Mouse (Mus musculus): ENCODE results near the gene Sult1a1. TPM values are rescaled to one million over a fixed set of nuclear protein-coding genes. Genes with fewer than 3 reads are reported as not detected.

Sult1a1 gene
- polyA plus RNA-seq, 1 experiment from 2014 or later = 0.44 TPM

DNA sequence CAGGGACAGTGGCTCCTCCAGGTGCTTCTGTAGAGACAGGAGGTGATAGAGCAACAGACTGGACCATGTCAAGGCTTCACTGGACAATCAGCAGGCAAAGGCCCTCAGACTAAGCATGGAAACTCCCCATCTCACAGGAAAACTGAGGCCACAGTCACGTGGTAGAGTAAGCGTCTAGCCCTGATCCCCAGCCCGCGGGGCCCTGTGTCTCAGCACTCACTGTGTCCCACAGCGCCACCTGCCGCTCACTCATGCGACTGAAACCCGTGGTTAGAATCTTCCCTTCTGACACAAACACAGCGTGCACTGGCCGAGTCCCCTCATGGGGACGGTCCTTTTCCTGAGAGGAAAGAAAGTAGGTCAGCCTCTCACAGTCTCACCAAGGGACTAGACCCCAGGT, 24.8 kb upstream of the Sult1a1 start:
- Histone ChIP-seq H3K36me3 (ENCODE audit: control insufficient read depth, insufficient read depth, low read length) (peaks cover 5% of the 10 kb centered on the region), H3K9me3 (ENCODE audit: control insufficient read depth, low read length) (no peaks in the 10 kb centered on the region), H3K9ac (ENCODE audit: low read depth, low read length) (peak overlapping the region; percentile 27; the same call in 1 of the 2 replicates), H3K4me2 (peak overlapping the region; percentile 75), H3K27me3 (replicated peaks; ENCODE audit: control insufficient read depth, insufficient read depth, low read length) (peaks cover 6% of the 10 kb centered on the region; the same call in 1 of the 2 replicates), H3K4me1 (replicated peaks; ENCODE audit: control insufficient read depth, insufficient read depth, low read length) (peaks cover 18% of the 10 kb centered on the region), H3K27ac (ENCODE audit: low read depth, low read length) (no peak overlapping the region; the same call in 1 of the 2 replicates), H3K4me3 (ENCODE audit: low read depth, low read length) (peak overlapping the region; percentile 11; the same call in 1 of the 2 replicates)
- 2% methylated on average over 11 of the region's 11 CpGs for WGBS
- ATAC-seq (replicated peaks; ENCODE audit: low FRiP score) (peak; percentile 63), DNase-seq (ENCODE audit: low spot score) (peak; percentile 81)

- no peak overlapping the region; the same call in 1 of the 2 replicates for H3K27ac ChIP-seq (ENCODE audit: low read depth, low read length)
- peaks cover 6% of the 10 kb centered on the region; the same call in 1 of the 2 replicates for H3K27me3 ChIP-seq (replicated peaks; ENCODE audit: control insufficient read depth, insufficient read depth, low read length)
- H3K9me3 ChIP-seq (ENCODE audit: control insufficient read depth, low read length) = no peaks in the 10 kb centered on the region
- no peak overlapping the region for H3K4me3 ChIP-seq (ENCODE audit: low read depth, low read length)
- peaks cover 18% of the 10 kb centered on the region for H3K4me1 ChIP-seq (replicated peaks; ENCODE audit: control insufficient read depth, insufficient read depth, low read length)
- H3K9ac ChIP-seq (ENCODE audit: low read depth, low read length) = no peak overlapping the region
- peaks cover 5% of the 10 kb centered on the region for H3K36me3 ChIP-seq (ENCODE audit: control insufficient read depth, insufficient read depth, low read length)
- WGBS = 79% methylated on average over 25 of the region's 25 CpGs
- DNase-seq (ENCODE audit: low spot score) = no peak
- ATAC-seq (replicated peaks; ENCODE audit: low FRiP score) = no peak
- H3K4me2 ChIP-seq = no peak overlapping the region
Measured at GRCm38 (mm10) chr7:126700063-126701015, 24.1 kb upstream of the Sult1a1 start.

DNA sequence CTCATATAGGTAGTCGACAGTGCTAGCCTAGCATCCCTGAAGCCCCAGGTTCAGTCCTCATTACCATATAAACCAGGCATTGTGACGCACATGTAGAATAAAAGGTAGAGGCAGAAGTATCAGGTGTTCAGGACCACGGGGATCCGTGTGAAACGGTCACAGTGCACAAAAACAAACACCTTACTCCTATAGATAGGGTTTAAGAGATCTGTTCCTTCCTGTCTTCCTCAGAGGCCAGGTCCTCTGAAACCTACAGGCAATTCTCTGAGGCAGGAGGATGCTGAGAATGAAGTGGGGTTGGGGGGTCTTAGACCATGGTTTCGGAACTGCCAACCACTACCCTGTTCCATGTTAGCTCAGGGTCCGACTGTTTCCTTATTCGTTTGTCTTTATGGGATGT, 21.6 kb upstream of the Sult1a1 start:
- no peak for DNase-seq (ENCODE audit: low spot score)
- Histone ChIP-seq H3K4me3 (ENCODE audit: low read depth, low read length) (peak overlapping the region; percentile 91; the same call in 1 of the 2 replicates), H3K27ac (ENCODE audit: low read depth, low read length) (no peak overlapping the region), H3K4me2 (no peak overlapping the region), H3K36me3 (ENCODE audit: control insufficient read depth, insufficient read depth, low read length) (peaks cover 5% of the 10 kb centered on the region), H3K27me3 (replicated peaks; ENCODE audit: control insufficient read depth, insufficient read depth, low read length) (no peaks in the 10 kb centered on the region), H3K9ac (ENCODE audit: low read depth, low read length) (no peak overlapping the region), H3K4me1 (replicated peaks; ENCODE audit: control insufficient read depth, insufficient read depth, low read length) (peaks cover 16% of the 10 kb centered on the region), H3K9me3 (ENCODE audit: control insufficient read depth, low read length) (no peaks in the 10 kb centered on the region)
- WGBS = 88% methylated on average over 8 of the region's 8 CpGs
- no peak for ATAC-seq (replicated peaks; ENCODE audit: low FRiP score)

DNA sequence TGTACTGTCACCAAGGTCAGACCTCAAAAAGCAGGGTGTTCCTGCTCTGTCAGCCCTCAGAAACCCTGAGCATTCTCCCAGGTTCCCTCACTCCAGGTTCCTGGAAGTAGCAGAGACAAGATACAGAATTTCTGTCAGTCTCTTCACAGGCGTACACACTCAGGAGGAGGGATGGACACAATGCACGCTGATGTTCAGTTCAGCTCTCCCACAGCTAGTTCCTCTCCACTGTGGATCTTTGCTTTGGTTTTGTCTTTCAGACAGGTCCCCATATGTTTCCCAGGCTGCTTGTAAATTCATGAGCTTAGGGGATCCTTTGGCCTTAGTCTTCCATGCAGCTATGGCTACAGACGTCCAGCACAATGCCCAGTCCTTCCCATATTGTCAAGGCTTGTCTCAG, 20.7 kb upstream of the Sult1a1 start:
- Histone ChIP-seq H3K36me3 (ENCODE audit: control insufficient read depth, insufficient read depth, low read length) (peaks cover 10% of the 10 kb centered on the region), H3K27me3 (replicated peaks; ENCODE audit: control insufficient read depth, insufficient read depth, low read length) (no peaks in the 10 kb centered on the region), H3K9me3 (ENCODE audit: control insufficient read depth, low read length) (no peaks in the 10 kb centered on the region), H3K4me1 (replicated peaks; ENCODE audit: control insufficient read depth, insufficient read depth, low read length) (peaks cover 16% of the 10 kb centered on the region), H3K4me3 (ENCODE audit: low read depth, low read length) (peak overlapping the region; percentile 91), H3K27ac (ENCODE audit: low read depth, low read length) (no peak overlapping the region), H3K9ac (ENCODE audit: low read depth, low read length) (peak overlapping the region; percentile 91), H3K4me2 (peak overlapping the region; percentile 95)
- 75% methylated on average over 3 of the region's 3 CpGs for WGBS
- DNase-seq (ENCODE audit: low spot score) (no peak), ATAC-seq (replicated peaks; ENCODE audit: low FRiP score) (no peak)

GRCm38 (mm10) chr7:126696303-126696702, 20.1 kb upstream of the Sult1a1 start:
- H3K4me2 ChIP-seq = peak overlapping the region; percentile 95
- peaks cover 13% of the 10 kb centered on the region for H3K36me3 ChIP-seq (ENCODE audit: control insufficient read depth, insufficient read depth, low read length)
- 4% methylated on average over 17 of the region's 17 CpGs for WGBS
- peak overlapping the region; percentile 91 for H3K4me3 ChIP-seq (ENCODE audit: low read depth, low read length)
- no peaks in the 10 kb centered on the region for H3K9me3 ChIP-seq (ENCODE audit: control insufficient read depth, low read length)
- peak overlapping the region; percentile 91 for H3K9ac ChIP-seq (ENCODE audit: low read depth, low read length)
- peaks cover 16% of the 10 kb centered on the region for H3K4me1 ChIP-seq (replicated peaks; ENCODE audit: control insufficient read depth, insufficient read depth, low read length)
- ATAC-seq (replicated peaks; ENCODE audit: low FRiP score) = no peak
- no peaks in the 10 kb centered on the region for H3K27me3 ChIP-seq (replicated peaks; ENCODE audit: control insufficient read depth, insufficient read depth, low read length)
- peak overlapping the region; percentile 95; the same call in 1 of the 2 replicates for H3K27ac ChIP-seq (ENCODE audit: low read depth, low read length)
- DNase-seq (ENCODE audit: low spot score) = no peak

DNA sequence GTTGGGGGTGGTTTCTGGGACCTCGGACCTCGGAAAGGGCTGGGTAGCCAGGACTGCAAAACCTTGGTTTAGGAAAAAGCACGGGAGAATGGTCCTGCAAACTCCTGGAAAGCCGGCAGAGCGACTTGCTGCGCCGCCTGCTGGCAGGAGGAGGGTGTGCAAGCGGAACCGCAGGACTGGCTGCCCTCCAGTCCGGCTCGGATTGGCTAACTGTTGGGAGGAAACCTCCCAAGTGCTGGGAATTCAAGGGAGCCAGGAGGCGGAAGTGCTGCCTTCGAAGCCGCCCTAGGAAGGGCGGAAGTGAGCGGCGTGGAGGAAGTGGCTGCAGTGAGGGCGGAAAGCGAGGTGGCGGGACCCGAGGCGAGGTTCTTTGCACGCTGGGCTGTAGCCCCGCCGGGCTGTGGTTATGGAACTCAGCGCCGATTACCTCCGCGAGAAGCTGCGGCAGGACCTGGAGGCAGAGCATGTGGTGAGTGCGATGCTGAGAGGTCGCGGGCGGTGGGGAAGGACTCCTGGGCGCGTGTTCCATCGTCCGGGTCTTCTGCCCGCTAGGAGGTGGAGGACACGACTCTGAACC, 19.5 kb upstream of the Sult1a1 start, which contains the start of gene Slx1b:
Slx1b (minus strand) TSS at position 154 of the 577 bp plus-strand sequence.
- peak; percentile 90 for DNase-seq (ENCODE audit: low spot score)
- peak within 1 kb of the TSS; percentile 91 for H3K9ac ChIP-seq (ENCODE audit: low read depth, low read length)
- H3K27me3 ChIP-seq (replicated peaks; ENCODE audit: control insufficient read depth, insufficient read depth, low read length) = no peaks in the 10 kb centered on the region
- ATAC-seq (replicated peaks; ENCODE audit: low FRiP score) = peak; percentile 95
- H3K27ac ChIP-seq (ENCODE audit: low read depth, low read length) = peak within 1 kb of the TSS; percentile 95
- peak within 1 kb of the TSS; percentile 95 for H3K4me2 ChIP-seq
- WGBS = under 1% methylated on average over 40 of the region's 40 CpGs
- peak within 1 kb of the TSS; percentile 91 for H3K4me3 ChIP-seq (ENCODE audit: low read depth, low read length)
- H3K36me3 ChIP-seq (ENCODE audit: control insufficient read depth, insufficient read depth, low read length) = peaks cover 15% of the 10 kb centered on the region
- H3K4me1 ChIP-seq (replicated peaks; ENCODE audit: control insufficient read depth, insufficient read depth, low read length) = peaks cover 13% of the 10 kb centered on the region
- no peaks in the 10 kb centered on the region for H3K9me3 ChIP-seq (ENCODE audit: control insufficient read depth, low read length)

GRCm38 (mm10) chr7:126695210-126695611, 19.0 kb upstream of the Sult1a1 start, which contains the start of gene Bola2:
Bola2 (plus strand) TSS chr7:126695401.
- Histone ChIP-seq H3K4me2 (peak within 1 kb of the TSS; percentile 95), H3K36me3 (ENCODE audit: control insufficient read depth, insufficient read depth, low read length) (peaks cover 15% of the 10 kb centered on the region), H3K27me3 (replicated peaks; ENCODE audit: control insufficient read depth, insufficient read depth, low read length) (no peaks in the 10 kb centered on the region), H3K9me3 (ENCODE audit: control insufficient read depth, low read length) (no peaks in the 10 kb centered on the region), H3K4me3 (ENCODE audit: low read depth, low read length) (peak within 1 kb of the TSS; percentile 91), H3K9ac (ENCODE audit: low read depth, low read length) (peak within 1 kb of the TSS; percentile 91), H3K4me1 (replicated peaks; ENCODE audit: control insufficient read depth, insufficient read depth, low read length) (peaks cover 13% of the 10 kb centered on the region), H3K27ac (ENCODE audit: low read depth, low read length) (peak within 1 kb of the TSS; percentile 95)
- under 1% methylated on average over 31 of the region's 31 CpGs for WGBS
- DNase-seq (ENCODE audit: low spot score) (no peak), ATAC-seq (replicated peaks; ENCODE audit: low FRiP score) (peak; percentile 77)

DNA sequence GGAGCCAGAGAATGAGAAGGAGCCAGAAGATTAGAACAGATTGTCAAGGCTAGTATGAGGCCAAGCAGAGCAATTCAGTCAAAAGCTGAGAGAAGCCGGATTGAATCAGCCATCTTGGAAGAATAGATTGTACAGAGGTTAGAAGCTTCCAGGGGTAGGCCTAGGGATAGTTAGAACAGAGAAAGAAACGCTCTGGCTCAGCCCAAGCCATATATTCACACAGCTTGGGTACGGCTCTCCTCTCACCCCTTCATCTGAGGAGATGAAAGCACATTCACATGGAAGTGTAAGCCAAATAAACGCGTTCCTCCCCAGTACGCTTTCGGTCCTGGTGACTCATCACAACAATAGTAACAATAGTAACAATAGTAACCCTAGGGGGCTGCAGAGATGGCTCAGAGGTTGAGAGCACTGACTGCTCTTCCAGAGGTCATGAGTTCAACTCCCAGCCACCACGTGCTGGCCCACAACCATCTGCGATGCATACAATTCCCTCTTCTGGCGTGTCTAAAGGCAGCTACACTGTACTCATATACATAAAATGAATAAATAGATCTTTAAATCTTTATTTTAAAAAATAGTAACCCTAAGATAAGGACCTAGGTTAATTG, 18.3 kb upstream of the Sult1a1 start:
- Histone ChIP-seq H3K27ac (ENCODE audit: low read depth, low read length) (no peak overlapping the region), H3K4me3 (ENCODE audit: low read depth, low read length) (peak overlapping the region; percentile 91), H3K36me3 (ENCODE audit: control insufficient read depth, insufficient read depth, low read length) (peaks cover 11% of the 10 kb centered on the region; the same call in 1 of the 2 replicates), H3K4me2 (peak overlapping the region; percentile 95), H3K9ac (ENCODE audit: low read depth, low read length) (peak overlapping the region; percentile 21; the same call in 1 of the 2 replicates), H3K27me3 (replicated peaks; ENCODE audit: control insufficient read depth, insufficient read depth, low read length) (no peaks in the 10 kb centered on the region), H3K4me1 (replicated peaks; ENCODE audit: control insufficient read depth, insufficient read depth, low read length) (peaks cover 13% of the 10 kb centered on the region), H3K9me3 (ENCODE audit: control insufficient read depth, low read length) (no peaks in the 10 kb centered on the region)
- ATAC-seq (replicated peaks; ENCODE audit: low FRiP score) = no peak
- 59% methylated on average over 10 of the region's 10 CpGs for WGBS
- no peak for DNase-seq (ENCODE audit: low spot score)

Measured in liver, embryonic 11.5 days (tissue).